Mouse (Mus musculus) megakaryocyte, embryonic 14.5 days (primary cell): Measurements from ENCODE around the gene Ywhah.

Experiments
- FLI1 ChIP-seq: IDR thresholded peaks from 2 replicates; pipeline ENCODE4 v1.6.1; 2012; ENCODE audit warnings: low read length, inconsistent platforms, mixed read lengths
- GATA1 ChIP-seq: IDR thresholded peaks from 3 replicates; pipeline ENCODE4 v1.6.1; 2012; ENCODE audit warnings: mixed read lengths, low read length, inconsistent platforms, borderline replicate concordance

DNA sequence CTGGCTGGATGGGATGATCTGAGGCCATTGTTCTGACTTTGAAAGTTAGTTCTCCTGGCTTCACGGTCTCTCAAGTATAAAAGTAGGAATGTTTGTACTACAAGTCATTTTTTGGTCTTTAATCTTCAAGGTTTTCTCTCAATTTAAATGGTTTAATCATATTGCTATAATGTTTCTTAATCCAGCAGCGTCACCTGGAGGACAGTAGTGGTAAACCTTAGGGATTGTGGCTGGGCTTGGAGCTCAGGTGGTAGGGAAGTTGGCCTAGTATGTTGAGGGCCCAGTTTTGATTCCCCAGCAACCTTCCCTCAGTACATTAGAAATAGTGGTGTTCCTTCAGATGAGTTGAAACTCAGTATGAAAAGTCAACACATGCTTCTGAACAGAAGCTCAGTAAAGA, 3.0 kb downstream of the Ywhah start:
- no peak for TF ChIP-seq GATA1
- TF ChIP-seq FLI1 = no peak
